Mouse (Mus musculus) CH12.LX (cell line): ENCODE measurements around the gene Vps37b. TPM values are rescaled to one million over a fixed set of nuclear protein-coding genes. Genes with fewer than 3 reads are reported as not detected.
A peak's percentile ranks its signal among the peaks of the same experiment; 100 is the strongest.

Source experiments
- DNase-seq: peaks from one replicate; pipeline ENCODE4 v3.0.0-alpha.2; 2013; ENCODE audit errors: extremely low read depth
- H3K27ac ChIP-seq: 2 replicates; pipeline ENCODE4 v1.5.1; 2012; ENCODE audit warnings: low read depth, mild to moderate bottlenecking, control low read depth, moderate library complexity; ENCODE audit not compliant: insufficient read depth
- H3K27me3 ChIP-seq: replicated peaks from 2 replicates; pipeline ENCODE3; 2012; ENCODE audit warnings: inconsistent platforms
- H3K36me3 ChIP-seq, 2 experiments: replicated peaks in 1 of 2; 2 replicates each; pipeline versions ENCODE3 to v1.6.1; 2012; ENCODE audit warnings: inconsistent platforms in 1 of 2, low read length in 1 of 2, mild to moderate bottlenecking in 1 of 2, mixed read lengths in 1 of 2, moderate library complexity in 1 of 2; ENCODE audit not compliant: control insufficient read depth in 1 of 2, insufficient read depth in 1 of 2
- H3K4me1 ChIP-seq, 2 experiments: 2 replicates each; pipeline ENCODE4 v1.6.1; 2012; ENCODE audit warnings: inconsistent platforms in 1 of 2, moderate library complexity in 1 of 2; ENCODE audit not compliant: insufficient read depth in 2 of 2, control insufficient read depth in 1 of 2
- H3K4me2 ChIP-seq: 2 replicates; pipeline ENCODE4 v1.6.1; 2012; ENCODE audit warnings: low read depth, mild to moderate bottlenecking, control low read depth; ENCODE audit not compliant: poor library complexity, insufficient read depth, severe bottlenecking
- H3K4me3 ChIP-seq, 3 experiments: fragments of 150-350 bp in 1 of 3; sonication (generic) in 1 of 3; replicated peaks in 1 of 3; 2 replicates each; pipeline versions ENCODE3 to v1.5.1; 2011 to 2012; ENCODE audit warnings: low read depth in 2 of 3, low read length in 2 of 3, mild to moderate bottlenecking in 2 of 3, moderate library complexity in 2 of 3, control low read depth in 1 of 3, improper control_type of control experiment in 1 of 3, inconsistent platforms in 1 of 3, mixed read lengths in 1 of 3; ENCODE audit not compliant: poor library complexity in 1 of 3
- H3K79me2 ChIP-seq: replicated peaks from 2 replicates; pipeline ENCODE4 v1.6.1; 2012; ENCODE audit warnings: mild to moderate bottlenecking, moderate library complexity; ENCODE audit not compliant: control insufficient read depth, poor library complexity, insufficient read depth, severe bottlenecking; ENCODE audit errors: extremely low read depth
- H3K9ac ChIP-seq: 2 replicates; pipeline ENCODE4 v1.6.1; 2012; ENCODE audit warnings: low read depth, mild to moderate bottlenecking, control low read depth, moderate library complexity; ENCODE audit not compliant: insufficient read depth
- H3K9me3 ChIP-seq: replicated peaks from 2 replicates; pipeline ENCODE3; 2012; ENCODE audit warnings: low read length, inconsistent platforms, mixed read lengths
- BHLHE40 ChIP-seq: IDR thresholded peaks from 2 replicates; pipeline ENCODE4 v1.6.1; 2011; ENCODE audit warnings: mild to moderate bottlenecking, low read depth, low read length, improper control_type of control experiment
- CHD1 ChIP-seq: IDR thresholded peaks from 2 replicates; pipeline ENCODE4 v1.6.1; 2012; ENCODE audit warnings: low read depth, low read length, improper control_type of control experiment, inconsistent platforms
- CHD2 ChIP-seq: IDR thresholded peaks from 2 replicates; pipeline ENCODE4 v1.6.1; 2011; ENCODE audit warnings: low read length, improper control_type of control experiment
- CTCF ChIP-seq, 2 experiments: IDR thresholded peaks in 1 of 2; conservative IDR thresholded peaks in 1 of 2; 2 replicates each; pipeline ENCODE4 v1.5.1; 2011 to 2012; ENCODE audit warnings: low read depth in 2 of 2, low read length in 2 of 2, improper control_type of control experiment in 1 of 2, inconsistent platforms in 1 of 2, mild to moderate bottlenecking in 1 of 2, moderate library complexity in 1 of 2
- ELF1 ChIP-seq: IDR thresholded peaks from 2 replicates; pipeline ENCODE4 v1.6.1; 2014; ENCODE audit warnings: low read depth, mild to moderate bottlenecking, inconsistent platforms, low read length, improper control_type of control experiment
- GABPA ChIP-seq: IDR thresholded peaks from 2 replicates; pipeline ENCODE4 v1.6.1; 2012; ENCODE audit warnings: low read depth, low read length, improper control_type of control experiment, inconsistent platforms; ENCODE audit not compliant: insufficient replicate concordance
- HCFC1 ChIP-seq: IDR thresholded peaks from 2 replicates; pipeline ENCODE4 v1.6.1; 2012; ENCODE audit warnings: low read depth, mild to moderate bottlenecking, inconsistent platforms, low read length, improper control_type of control experiment
- JUN ChIP-seq: IDR thresholded peaks from 2 replicates; pipeline ENCODE4 v1.6.1; 2011; ENCODE audit warnings: low read depth, mild to moderate bottlenecking, low read length, improper control_type of control experiment, moderate library complexity; ENCODE audit not compliant: insufficient read depth
- KAT2A ChIP-seq: IDR thresholded peaks from 2 replicates; pipeline ENCODE4 v1.6.1; 2012; ENCODE audit warnings: low read length, improper control_type of control experiment, inconsistent platforms; ENCODE audit not compliant: insufficient replicate concordance
- MAZ ChIP-seq: IDR thresholded peaks from 2 replicates; pipeline ENCODE4 v1.6.1; 2012; ENCODE audit warnings: low read depth, mild to moderate bottlenecking, inconsistent platforms, low read length, improper control_type of control experiment, moderate library complexity
- MEF2A ChIP-seq: IDR thresholded peaks from 2 replicates; pipeline ENCODE4 v1.6.1; 2014; ENCODE audit warnings: low read depth, mild to moderate bottlenecking, inconsistent platforms, low read length, improper control_type of control experiment, borderline replicate concordance
- NELFE ChIP-seq: IDR thresholded peaks from 2 replicates; pipeline ENCODE4 v1.6.1; 2011; ENCODE audit warnings: low read depth, low read length, improper control_type of control experiment
- PAX5 ChIP-seq: IDR thresholded peaks from 2 replicates; pipeline ENCODE4 v1.6.1; 2012; ENCODE audit warnings: low read length, inconsistent platforms, mixed read lengths
- RAD21 ChIP-seq: IDR thresholded peaks from 2 replicates; pipeline ENCODE4 v1.6.1; 2011; ENCODE audit warnings: low read depth, mild to moderate bottlenecking, low read length, improper control_type of control experiment, moderate library complexity
- RCOR1 ChIP-seq: conservative IDR thresholded peaks from 2 replicates; pipeline ENCODE4 v1.6.1; 2012; ENCODE audit warnings: low read depth, mild to moderate bottlenecking, inconsistent platforms, low read length, improper control_type of control experiment
- SIN3A ChIP-seq: IDR thresholded peaks from 2 replicates; pipeline ENCODE4 v1.6.1; 2012; ENCODE audit warnings: low read length, improper control_type of control experiment, inconsistent platforms
- SMC3 ChIP-seq: IDR thresholded peaks from 2 replicates; pipeline ENCODE4 v1.6.1; 2011; ENCODE audit warnings: low read depth, low read length, improper control_type of control experiment
- TCF12 ChIP-seq: IDR thresholded peaks from 2 replicates; pipeline ENCODE4 v1.6.1; 2014; ENCODE audit warnings: low read depth, mild to moderate bottlenecking, inconsistent platforms, low read length, improper control_type of control experiment
- ZC3H11A ChIP-seq: IDR thresholded peaks from 2 replicates; pipeline ENCODE4 v1.6.1; 2012; ENCODE audit warnings: low read depth, mild to moderate bottlenecking, inconsistent platforms, low read length, improper control_type of control experiment
- ZKSCAN1 ChIP-seq: IDR thresholded peaks from 2 replicates; pipeline ENCODE4 v1.6.1; 2012; ENCODE audit warnings: low read depth, inconsistent platforms, low read length, improper control_type of control experiment, borderline replicate concordance
- ZMIZ1 ChIP-seq: IDR thresholded peaks from 2 replicates; pipeline ENCODE4 v1.6.1; 2012; ENCODE audit warnings: low read depth, mild to moderate bottlenecking, inconsistent platforms, low read length, improper control_type of control experiment
- ZNF384 ChIP-seq: IDR thresholded peaks from 2 replicates; pipeline ENCODE4 v1.6.1; 2012; ENCODE audit warnings: low read depth, low read length, improper control_type of control experiment, inconsistent platforms
- dilution Hi-C: fragments of 300-500 bp; cut with MboI; formaldehyde crosslinking; loops from 2 replicates; pipeline ENCODE4 v1.14.3; 2020; ENCODE audit warnings: low sequenced_read_pairs; ENCODE audit not compliant: extremely low pct_unique_long_range_greater_than_20kb, extremely low pct_ligation_motif_present
- in situ Hi-C: fragments of 300-500 bp; cut with MboI; formaldehyde crosslinking; loops from 3 replicates; pipeline ENCODE4 v1.14.3; 2019; ENCODE audit warnings: low sequenced_read_pairs, low pct_ligation_motif_present, low pct_unique_long_range_greater_than_20kb, mixed read lengths
- polyA plus RNA-seq: library from polyadenylated mRNA; unstranded; fragments of >175 nt; gene quantifications from 2 replicates; pipeline ENCODE4 v1.2.1, GENCODE M21; 2012; ENCODE audit warnings: low read depth; ENCODE audit not compliant: insufficient read length
- total RNA-seq, 2 experiments: library from RNA; depleted of rRNA; stranded (reverse); fragments of 300-350 nt in 1 of 2; fragments of >200 nt in 1 of 2; gene quantifications; 2 replicates each; pipeline ENCODE4 v1.2.3; 2012 to 2014

Gene Vps37b
- total and polyA plus RNA-seq, 3 experiments = 8.7 to 23.5 (median 10.2) TPM

GRCm38 (mm10) chr5:123996194-123996593 lies 35.9 kb downstream of the Vps37b start:
- in situ Hi-C loops (loop anchor here (10.0 kb wide), 1 partner anchor 181 kb away; no protein-coding TSS in a partner anchor), dilution Hi-C loops (no loop called here)
- Histone ChIP-seq H3K27ac (no peak overlapping the region), H3K79me2 (no peaks in the 10 kb centered on the region), H3K4me2 (no peak overlapping the region), H3K9ac (no peak overlapping the region), H3K4me1 (peaks cover 13 to 21% of the 10 kb centered on the region in 2 experiments), H3K4me3 (no peak overlapping the region), H3K9me3 (no peaks in the 10 kb centered on the region), H3K36me3 (peaks cover 81 to 94% of the 10 kb centered on the region in 2 experiments), H3K27me3 (no peaks in the 10 kb centered on the region)
- DNase-seq = no peak
- TF ChIP-seq CTCF (conservative IDR thresholded peaks at IDR 0.05 in 1 of 2, IDR thresholded peaks at IDR 0.05 in 1 of 2; ENCODE audit: low read depth in 2 of 2, low read length in 2 of 2) = peak in 1 of 2 experiments; percentile 24; a peak in 2 of 4 replicates
- no peak for TF ChIP-seq PAX5
- TF ChIP-seq SMC3 = peak; percentile 30; the same call in 1 of the 2 replicates

- no peak overlapping the region for H3K27ac ChIP-seq
- H3K4me2 ChIP-seq = no peak overlapping the region
- H3K4me1 ChIP-seq = peaks cover 10 to 17% of the 10 kb centered on the region in 2 experiments
- no peak for TF ChIP-seq CTCF (conservative IDR thresholded peaks at IDR 0.05 in 1 of 2, IDR thresholded peaks at IDR 0.05 in 1 of 2; ENCODE audit: low read depth in 2 of 2, low read length in 2 of 2)
- no peak for TF ChIP-seq NELFE
- TF ChIP-seq SIN3A = no peak
- TF ChIP-seq CHD1 = no peak
- no peak for TF ChIP-seq ZKSCAN1
- no peak for TF ChIP-seq RCOR1
- TF ChIP-seq MEF2A = no peak
- no peak for TF ChIP-seq SMC3
- DNase-seq = no peak
- H3K4me3 ChIP-seq = no peak overlapping the region
- no peaks in the 10 kb centered on the region for H3K79me2 ChIP-seq
- no peaks in the 10 kb centered on the region for H3K9me3 ChIP-seq
- in situ Hi-C loops (loop anchor here (10.0 kb wide), 1 partner anchor 181 kb away; no protein-coding TSS in a partner anchor), dilution Hi-C loops (no loop called here)
- no peaks in the 10 kb centered on the region for H3K27me3 ChIP-seq
- no peak overlapping the region for H3K9ac ChIP-seq
- H3K36me3 ChIP-seq = peaks cover 81 to 94% of the 10 kb centered on the region in 2 experiments
These were observed 36.7 kb downstream of the Vps37b start for GRCm38 (mm10) chr5:123995388-123995787.

GRCm38 (mm10) chr5:123994468-123994867 lies 37.6 kb downstream of the Vps37b start:
- in situ Hi-C loops = loop anchor here (5.0 to 10.0 kb wide), 2 partner anchors 42 to 180 kb away; no protein-coding TSS in a partner anchor
- no peak for TF ChIP-seq NELFE
- TF ChIP-seq JUN = no peak
- TF ChIP-seq KAT2A = no peak
- no peak for TF ChIP-seq ZMIZ1
- TF ChIP-seq GABPA = no peak
- no peak for TF ChIP-seq TCF12
- TF ChIP-seq MAZ = no peak
- TF ChIP-seq CHD2 = no peak
- TF ChIP-seq BHLHE40 = no peak
- TF ChIP-seq HCFC1 = no peak
- TF ChIP-seq RAD21 = no peak
- TF ChIP-seq ZC3H11A = no peak
- no peak for TF ChIP-seq ZNF384
- TF ChIP-seq SIN3A = no peak
- TF ChIP-seq RCOR1 = no peak
- TF ChIP-seq ELF1 = no peak
- TF ChIP-seq CHD1 = no peak
- TF ChIP-seq, all 38 proteins: peak for 0
- Histone ChIP-seq H3K4me1 (peaks cover 10 to 17% of the 10 kb centered on the region in 2 experiments), H3K9me3 (no peaks in the 10 kb centered on the region), H3K9ac (no peak overlapping the region), H3K36me3 (peaks cover 80 to 94% of the 10 kb centered on the region in 2 experiments), H3K4me3 (no peak overlapping the region), H3K27ac (no peak overlapping the region), H3K27me3 (no peaks in the 10 kb centered on the region), H3K4me2 (no peak overlapping the region), H3K79me2 (no peaks in the 10 kb centered on the region)
- DNase-seq = no peak
- dilution Hi-C loops = no loop called here
